In the genomic region with DNA sequence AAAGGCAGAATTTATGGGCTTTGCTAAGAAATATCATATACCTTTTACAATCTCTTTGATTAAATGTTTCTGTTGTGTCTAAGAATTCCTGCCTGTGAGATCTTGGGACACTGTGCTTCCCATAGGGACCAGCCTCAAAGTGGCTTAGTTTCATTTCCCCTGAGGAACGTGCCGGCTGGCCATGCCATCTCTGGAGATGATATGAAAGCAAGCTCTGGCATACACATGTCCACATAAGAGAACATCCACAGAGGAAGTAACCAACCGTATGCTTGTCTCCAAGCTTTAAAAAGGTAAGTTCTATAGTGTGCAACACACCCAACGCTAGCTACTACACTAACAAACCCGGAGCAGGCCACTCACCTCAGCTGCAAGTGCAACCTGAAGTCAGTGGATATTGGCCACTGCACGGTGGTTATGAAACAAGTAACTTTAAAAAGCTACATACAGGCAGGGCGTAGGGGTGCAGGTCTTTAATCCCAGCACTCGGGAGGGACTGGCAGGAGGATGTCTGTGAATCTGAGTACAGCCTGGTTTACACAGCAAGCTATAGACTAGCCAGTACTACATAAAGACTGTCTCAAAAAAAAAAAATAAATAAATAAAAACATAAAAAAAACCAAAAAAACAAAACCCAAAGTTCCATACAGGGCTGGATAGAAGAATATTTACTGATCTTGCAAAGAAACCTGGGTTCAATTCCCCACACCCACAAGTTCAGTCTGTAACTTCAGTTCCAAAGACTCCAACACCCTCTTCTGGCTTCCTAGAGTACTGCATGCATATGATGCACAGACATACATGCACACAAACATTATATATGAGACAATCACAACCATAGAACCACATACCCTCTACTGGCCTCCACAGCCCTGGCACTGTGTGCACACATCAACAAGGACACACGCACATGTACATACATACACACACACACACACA, we compare ENCODE assay signal across 8 mouse cellular contexts. TPM values are rescaled to one million over a fixed set of nuclear protein-coding genes. Genes with fewer than 3 reads are reported as not detected.
DNase-seq lines count a peak whose midpoint lies in the region; ATAC-seq and TF ChIP-seq lines count a peak whose summit lies in the region.

No protein-coding gene starts in this region.

- H3K9me3 ChIP-seq in heart, postnatal 0 days (replicated peaks; ENCODE audit: control insufficient read depth, low read length), result no peaks in the 10 kb centered on the region
- H3K9me3 ChIP-seq in E14TG2a.4 (ENCODE audit: low read length), result no peaks in the 10 kb centered on the region
- no peaks in the 10 kb centered on the region for H3K9me3 ChIP-seq in embryonic facial prominence, embryonic 13.5 days
- no peaks in the 10 kb centered on the region for H3K9me3 ChIP-seq in liver, embryonic 13.5 days (replicated peaks)

- ATAC-seq in heart, postnatal 0 days (ENCODE audit: insufficient read depth, low read depth), result no peak
- no peak for ATAC-seq in embryonic facial prominence, embryonic 13.5 days (ENCODE audit: insufficient number of reproducible peaks, insufficient read depth, low FRiP score, low TSS enrichment, low read depth)
- ATAC-seq in liver, embryonic 13.5 days (ENCODE audit: low read depth), result no peak
- ATAC-seq in activated CD4-positive, CD25-positive, alpha-beta regulatory T cell, adult 4 months, result no peak

- 73% methylated on average over 9 of the region's 9 CpGs for WGBS in heart, postnatal 0 days
- 63% methylated on average over 9 of the region's 9 CpGs for WGBS in embryonic facial prominence, embryonic 13.5 days
- 61% methylated on average over 9 of the region's 9 CpGs for WGBS in liver, embryonic 13.5 days (ENCODE audit: insufficient replicate concordance)
- 80% methylated on average over 9 of the region's 9 CpGs for WGBS in cerebellum, adult 2 months

- no peaks in the 10 kb centered on the region for H3K36me3 ChIP-seq in heart, postnatal 0 days (replicated peaks; ENCODE audit: control insufficient read depth, insufficient read depth, low read length)
- H3K36me3 ChIP-seq in E14TG2a.4 (ENCODE audit: insufficient read depth, low read length), result peaks cover 9% of the 10 kb centered on the region; the same call in 1 of the 2 replicates
- no peaks in the 10 kb centered on the region for H3K36me3 ChIP-seq in embryonic facial prominence, embryonic 13.5 days
- H3K36me3 ChIP-seq in liver, embryonic 13.5 days, result no peaks in the 10 kb centered on the region

- no peak for TF ChIP-seq POLR2A in cerebellum, adult 2 months (IDR thresholded peaks at IDR 0.05; ENCODE audit: borderline replicate concordance, insufficient read depth, low read length)

- 0 out of 2 replicates have a peak, but pooled peaks have one; percentile 5 for TF ChIP-seq CTCF in heart, postnatal 0 days (IDR thresholded peaks at IDR 0.05; ENCODE audit: low read depth)
- peak; percentile 40 for TF ChIP-seq CTCF in E14TG2a.4 (conservative IDR thresholded peaks at IDR 0.05; ENCODE audit: low read length)
- TF ChIP-seq CTCF in cerebellum, adult 2 months (IDR thresholded peaks at IDR 0.05; ENCODE audit: borderline replicate concordance, insufficient read depth, low read depth, low read length), result no peak

- no peak overlapping the region for H3K4me2 ChIP-seq in heart, postnatal 0 days (ENCODE audit: low read depth, low read length)
- H3K4me2 ChIP-seq in embryonic facial prominence, embryonic 13.5 days, result no peak overlapping the region
- peak overlapping the region; percentile 14; the same call in 1 of the 2 replicates for H3K4me2 ChIP-seq in liver, embryonic 13.5 days

- no peaks in the 10 kb centered on the region for H3K27me3 ChIP-seq in heart, postnatal 0 days (ENCODE audit: control insufficient read depth, insufficient read depth, low read length)
- H3K27me3 ChIP-seq in E14TG2a.4 (ENCODE audit: insufficient read depth, low read length), result no peaks in the 10 kb centered on the region
- no peaks in the 10 kb centered on the region for H3K27me3 ChIP-seq in embryonic facial prominence, embryonic 13.5 days
- no peaks in the 10 kb centered on the region for H3K27me3 ChIP-seq in liver, embryonic 13.5 days
- no peaks in the 10 kb centered on the region for H3K27me3 ChIP-seq in cerebellum, adult 2 months (ENCODE audit: control insufficient read depth, insufficient read depth, low read length)

- no peak for TF ChIP-seq EP300 in heart, postnatal 0 days (IDR thresholded peaks at IDR 0.05; ENCODE audit: low read depth)

- peaks cover 40% of the 10 kb centered on the region for H3K4me1 ChIP-seq in heart, postnatal 0 days (ENCODE audit: control insufficient read depth, insufficient read depth)
- H3K4me1 ChIP-seq in E14TG2a.4 (replicated peaks; ENCODE audit: low read depth, low read length), result peaks cover 93% of the 10 kb centered on the region
- H3K4me1 ChIP-seq in embryonic facial prominence, embryonic 13.5 days, result peaks cover 62% of the 10 kb centered on the region
- H3K4me1 ChIP-seq in liver, embryonic 13.5 days (replicated peaks), result peaks cover 80% of the 10 kb centered on the region
- peaks cover 33% of the 10 kb centered on the region for H3K4me1 ChIP-seq in cerebellum, adult 2 months (ENCODE audit: control insufficient read depth, insufficient read depth, low read length)

- no peak for DNase-seq in heart, postnatal 0 days (ENCODE audit: low spot score)
- DNase-seq in heart, adult 11 months, result no peak
- DNase-seq in liver, embryonic 13.5 days, result no peak
- DNase-seq in cerebellum, adult 2 months, result no peak
- no peak for DNase-seq in frontal cortex, postnatal 10 days (ENCODE audit: low spot score in 2 of 2)

- H3K4me3 ChIP-seq in heart, postnatal 0 days (ENCODE audit: low read depth, low read length), result no peak overlapping the region
- H3K4me3 ChIP-seq in E14TG2a.4 (replicated peaks; ENCODE audit: low read length), result peak overlapping the region; percentile 64
- no peak overlapping the region for H3K4me3 ChIP-seq in embryonic facial prominence, embryonic 13.5 days
- no peak overlapping the region for H3K4me3 ChIP-seq in liver, embryonic 13.5 days (replicated peaks)
- no peak overlapping the region for H3K4me3 ChIP-seq in cerebellum, adult 2 months (replicated peaks; ENCODE audit: insufficient read depth, low read depth, low read length)

- no peak overlapping the region for H3K9ac ChIP-seq in heart, postnatal 0 days (replicated peaks; ENCODE audit: low read depth, low read length)
- H3K9ac ChIP-seq in embryonic facial prominence, embryonic 13.5 days, result no peak overlapping the region
- no peak overlapping the region for H3K9ac ChIP-seq in liver, embryonic 13.5 days

- H3K27ac ChIP-seq in heart, postnatal 0 days (ENCODE audit: low read depth), result peak overlapping the region; percentile 22; the same call in 1 of the 2 replicates
- peak overlapping the region; percentile 72 for H3K27ac ChIP-seq in embryonic facial prominence, embryonic 13.5 days
- H3K27ac ChIP-seq in liver, embryonic 13.5 days, result peak overlapping the region; percentile 58
- H3K27ac ChIP-seq in cerebellum, adult 2 months (ENCODE audit: insufficient read depth, low read length), result no peak overlapping the region

RNA-seq across cellular contexts. Expression of a gene that starts 19.5 kb away (rescaled TPM):
- total RNA-seq in heart, postnatal 0 days (2014; rRNA removed; ENCODE audit: low replicate concordance), result 80.6 and 85.7 TPM in 2 replicates
- 12.5 and 15.0 TPM in 2 replicates for polyA plus RNA-seq in heart, postnatal 0 days (2015; fragmentation: Nextera tagmentation; extraction: Ambion mirVana)
- polyA plus RNA-seq in embryonic facial prominence, embryonic 13.5 days (2015; fragmentation: Nextera tagmentation; extraction: Ambion mirVana), result 18.3 and 20.2 TPM in 2 replicates
- 13.2 and 13.3 TPM in 2 replicates for polyA plus RNA-seq in liver, embryonic 13.5 days (2015; fragmentation: Nextera tagmentation; extraction: Ambion mirVana)
- polyA plus RNA-seq in activated CD4-positive, CD25-positive, alpha-beta regulatory T cell, adult 4 months (2017; shearing (Covaris generic)), result 10 to 100 TPM; 14.1 to 15.2 TPM
- polyA plus RNA-seq in cerebellum, adult 2 months (2012; rRNA removed), result 152 and 156 TPM in 2 replicates

RNA-seq across cellular contexts. Expression of a gene that starts 37.0 kb away (rescaled TPM):
- 113 and 125 TPM in 2 replicates for total RNA-seq in heart, postnatal 0 days (2014; rRNA removed; ENCODE audit: low replicate concordance)
- 182 and 185 TPM in 2 replicates for polyA plus RNA-seq in heart, postnatal 0 days (2015; fragmentation: Nextera tagmentation; extraction: Ambion mirVana)
- 326 and 362 TPM in 2 replicates for polyA plus RNA-seq in embryonic facial prominence, embryonic 13.5 days (2015; fragmentation: Nextera tagmentation; extraction: Ambion mirVana)
- 182 and 183 TPM in 2 replicates for polyA plus RNA-seq in liver, embryonic 13.5 days (2015; fragmentation: Nextera tagmentation; extraction: Ambion mirVana)
- 100 to 1,000 TPM; 108 to 126 TPM for polyA plus RNA-seq in activated CD4-positive, CD25-positive, alpha-beta regulatory T cell, adult 4 months (2017; shearing (Covaris generic))
- 81.7 and 85.3 TPM in 2 replicates for polyA plus RNA-seq in cerebellum, adult 2 months (2012; rRNA removed)

RNA-seq across cellular contexts. Expression of a gene that starts 55.3 kb away (rescaled TPM):
- total RNA-seq in heart, postnatal 0 days (2014; rRNA removed; ENCODE audit: low replicate concordance), result 5.3 and 12.3 TPM in 2 replicates
- 1.4 and 1.9 TPM in 2 replicates for polyA plus RNA-seq in heart, postnatal 0 days (2015; fragmentation: Nextera tagmentation; extraction: Ambion mirVana)
- 6.5 and 7.1 TPM in 2 replicates for polyA plus RNA-seq in embryonic facial prominence, embryonic 13.5 days (2015; fragmentation: Nextera tagmentation; extraction: Ambion mirVana)
- 2.0 and 3.5 TPM in 2 replicates for polyA plus RNA-seq in liver, embryonic 13.5 days (2015; fragmentation: Nextera tagmentation; extraction: Ambion mirVana)
- polyA plus RNA-seq in activated CD4-positive, CD25-positive, alpha-beta regulatory T cell, adult 4 months (2017; shearing (Covaris generic)), result 1 to 10 TPM in 1 of 2 experiments, under 1 TPM in 1; 0.93 to 1.4 TPM
- 18.2 and 18.5 TPM in 2 replicates for polyA plus RNA-seq in cerebellum, adult 2 months (2012; rRNA removed)
